Comparison of ENCODE assay signal across 22 mouse cellular contexts in the genomic region with DNA sequence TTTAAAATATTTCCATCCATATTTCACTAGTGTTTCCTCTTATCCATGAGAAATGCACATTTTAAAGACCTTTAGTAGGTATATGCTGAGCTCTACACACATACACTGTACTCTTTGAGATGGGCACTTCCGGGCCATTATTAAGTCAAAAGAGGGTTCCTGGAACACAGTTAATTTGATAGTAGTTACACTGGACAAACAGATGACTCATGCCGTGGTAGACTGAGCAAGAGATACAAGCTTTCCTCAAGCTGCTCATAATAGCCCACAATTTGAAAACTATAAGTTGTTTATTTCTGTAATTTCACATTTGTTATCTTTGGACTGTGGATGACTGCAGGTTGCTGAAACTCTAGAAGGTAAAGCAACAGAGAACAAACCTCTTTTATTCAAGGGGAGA. TPM values are rescaled to one million over a fixed set of nuclear protein-coding genes. Genes with fewer than 3 reads are reported as not detected.
DNase-seq lines count a peak whose midpoint lies in the region; ATAC-seq lines count a peak whose summit lies in the region.
"Had no signal": no experiment of that assay in that cellular context is flagged by ENCODE, and none has a peak within 500 bp of the region (broad histone marks: within the 10 kb centered on the region; RNA-seq: fewer than 3 reads in every experiment).

No protein-coding gene starts in this region.

- H3K4me3 ChIP-seq in intestine, embryonic 16.5 days (ENCODE audit: low read length) = no peak overlapping the region
- H3K4me3 ChIP-seq: embryonic facial prominence, embryonic 13.5 days; embryonic facial prominence, embryonic 15.5 days; erythroblast, embryonic 14.5 days; forebrain, embryonic 10.5 days; forebrain, embryonic 12.5 days had no signal

- H3K36me3 ChIP-seq in intestine, embryonic 16.5 days (ENCODE audit: control insufficient read depth, insufficient read depth, low read length) = no peaks in the 10 kb centered on the region
- H3K36me3 ChIP-seq: embryonic facial prominence, embryonic 13.5 days; embryonic facial prominence, embryonic 15.5 days; forebrain, embryonic 10.5 days had no signal

- H3K9me3 ChIP-seq in intestine, embryonic 16.5 days (ENCODE audit: control insufficient read depth, low read length) = no peaks in the 10 kb centered on the region
- H3K9me3 ChIP-seq: embryonic facial prominence, embryonic 13.5 days; embryonic facial prominence, embryonic 15.5 days; forebrain, embryonic 10.5 days; forebrain, embryonic 12.5 days had no signal

- H3K4me2 ChIP-seq in intestine, embryonic 16.5 days (ENCODE audit: low read depth, low read length) = no peak overlapping the region
- H3K4me2 ChIP-seq: embryonic facial prominence, embryonic 13.5 days; embryonic facial prominence, embryonic 15.5 days; forebrain, embryonic 12.5 days had no signal

- 70% methylated on average over 2 of the region's 2 CpGs for WGBS in intestine, embryonic 16.5 days

- peak overlapping the region; percentile 17 for H3K27ac ChIP-seq in intestine, embryonic 16.5 days (ENCODE audit: low read length)
- H3K27ac ChIP-seq: embryonic facial prominence, embryonic 13.5 days; embryonic facial prominence, embryonic 15.5 days; forebrain, embryonic 10.5 days; forebrain, embryonic 12.5 days had no signal

- no peaks in the 10 kb centered on the region for H3K4me1 ChIP-seq in intestine, embryonic 16.5 days (ENCODE audit: control insufficient read depth, insufficient read depth, low read length)
- H3K4me1 ChIP-seq: embryonic facial prominence, embryonic 13.5 days; embryonic facial prominence, embryonic 15.5 days; forebrain, embryonic 10.5 days; forebrain, embryonic 12.5 days had no signal

- DNase-seq in 3T3-L1 (ENCODE audit: low read depth, low spot score) (peak; percentile 3), 416B (ENCODE audit: low read depth) (peak; percentile 72)
- no peak for DNase-seq in kidney, postnatal 10 days
- DNase-seq in cerebellum, postnatal 25 days = no peak
- DNase-seq: adrenal gland, adult 8-10 months; adrenal gland, postnatal 14 days; adrenal gland, postnatal 36 days; cerebellum, adult 11-12 months; cerebellum, adult 2 months; cerebellum, adult 9-10 months; cerebellum, postnatal 10 days; cerebellum, postnatal 36 days; embryo, embryonic 11 days had no signal

- no peaks in the 10 kb centered on the region for H3K27me3 ChIP-seq in intestine, embryonic 16.5 days (replicated peaks; ENCODE audit: control insufficient read depth, insufficient read depth, low read length)
- H3K27me3 ChIP-seq: embryonic facial prominence, embryonic 13.5 days; embryonic facial prominence, embryonic 15.5 days; forebrain, embryonic 12.5 days had no signal

- H3K9ac ChIP-seq in intestine, embryonic 16.5 days (ENCODE audit: low read depth, low read length) = no peak overlapping the region
- H3K9ac ChIP-seq: embryonic facial prominence, embryonic 13.5 days; embryonic facial prominence, embryonic 15.5 days; forebrain, embryonic 12.5 days had no signal

- peak; percentile 59; the same call in 1 of the 2 replicates for ATAC-seq in intestine, embryonic 16.5 days
- ATAC-seq: activated CD4-positive, CD25-positive, alpha-beta regulatory T cell, adult 4 months; forebrain, embryonic 14.5 days; forebrain, embryonic 16.5 days had no signal

RNA-seq across cellular contexts. Expression of a gene that starts 53.8 kb away (rescaled TPM):
- 38.6 and 39.3 TPM in 2 replicates for polyA plus RNA-seq in intestine, embryonic 16.5 days (2015; fragmentation: Nextera tagmentation; extraction: Ambion mirVana)

Comparison
In these comparisons a context has a peak if more than half of its experiments do, and no peak if none do; other contexts are left out.
1. DNase-seq: peak in 3T3-L1 (single experiment) and 416B (single experiment); none in kidney, postnatal 10 days (single experiment) and cerebellum, postnatal 25 days (0 of 2).